Mouse (Mus musculus) T-cell, adult 2 months (primary cell): ENCODE data around the gene Cldn34d.
A peak's percentile ranks its signal among the peaks of the same experiment; 100 is the strongest.

Experiments used
- DNase-seq: peaks from one replicate; pipeline ENCODE4 v3.0.0; 2022; ENCODE audit warnings: low spot score

Gene Cldn34d

DNA sequence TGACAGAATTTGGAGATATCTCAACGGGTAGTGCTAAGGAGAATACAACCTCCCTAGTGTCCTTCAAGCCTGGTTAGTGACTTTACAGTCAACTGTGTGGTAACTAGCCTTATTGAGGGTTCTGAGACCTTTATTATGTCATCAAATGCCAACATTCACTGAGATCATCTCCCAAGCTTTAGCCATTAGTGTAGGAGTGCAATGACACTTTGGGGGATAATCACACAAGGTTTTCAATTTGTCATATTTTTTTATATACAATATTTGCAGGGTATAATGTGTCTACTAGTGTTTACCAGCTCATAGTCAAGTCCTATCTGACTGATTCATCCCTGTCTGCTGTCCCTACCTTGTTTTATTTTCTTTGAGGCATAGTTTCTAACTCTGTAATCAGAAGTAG lies at the start of gene Cldn34d:
Gene Cldn34d, minus strand, starts transcription at position 101 of the 400 bp plus-strand sequence.
- no peak for DNase-seq

DNA sequence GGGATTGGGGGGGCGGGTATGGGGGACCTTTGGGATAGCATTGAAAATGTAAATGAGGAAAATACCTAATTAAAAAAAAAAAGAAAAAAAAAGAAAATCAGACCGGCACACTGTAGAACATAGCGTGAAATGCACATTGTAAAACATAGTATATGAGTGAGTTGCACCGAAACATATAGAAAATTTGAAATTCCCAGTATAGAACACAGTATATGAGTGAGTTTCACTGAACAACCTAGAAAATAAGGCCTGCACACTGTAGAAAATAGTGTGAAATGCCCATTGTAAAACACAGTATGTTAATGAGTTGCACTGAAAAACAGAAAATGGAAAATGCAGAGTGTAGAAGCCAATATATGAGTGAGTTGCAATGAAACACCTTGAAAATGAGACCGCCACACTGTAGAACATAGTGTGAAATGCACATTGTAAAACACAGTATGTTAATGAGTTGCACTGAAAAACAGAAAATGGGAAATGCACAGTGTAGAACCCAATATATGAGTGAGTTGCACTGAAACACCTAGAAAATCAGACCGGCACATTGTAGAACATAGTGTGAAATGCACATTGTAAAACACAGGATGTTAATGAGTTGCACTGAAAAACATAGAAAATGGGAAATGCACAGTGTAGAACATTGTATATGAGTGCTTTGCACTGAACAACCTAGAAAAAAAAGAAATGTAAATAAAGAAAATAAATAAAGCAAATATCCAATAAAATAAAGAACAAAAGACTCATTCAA lies 4.1 kb downstream of the Cldn34d start:
- DNase-seq, result peak; percentile 1
